9 mouse cellular contexts compared by ENCODE assay signal in the genomic region with DNA sequence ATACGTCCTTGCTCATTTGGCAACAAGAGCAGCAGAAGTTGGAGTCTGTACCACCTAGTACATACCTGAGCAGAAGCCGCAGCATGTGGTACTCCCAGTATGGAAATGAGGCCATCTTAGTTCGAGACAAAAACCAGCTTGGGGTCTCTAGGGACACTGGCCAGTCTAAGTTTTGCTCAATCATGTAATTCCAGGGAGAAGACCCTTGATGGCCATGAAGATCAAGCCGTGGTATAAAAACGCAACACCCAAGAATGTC. TPM values are rescaled to one million over a fixed set of nuclear protein-coding genes. Genes with fewer than 3 reads are reported as not detected.
A peak's percentile ranks its signal among the peaks of the same experiment; 100 is the strongest.
DNase-seq lines count a peak whose midpoint lies in the region; ATAC-seq and TF ChIP-seq lines count a peak whose summit lies in the region.
"Had no signal": no experiment of that assay in that cellular context is flagged by ENCODE, and none has a peak within 500 bp of the region (broad histone marks: within the 10 kb centered on the region; RNA-seq: fewer than 3 reads in every experiment).

No protein-coding gene starts in this region.

- no peak overlapping the region for H3K4me3 ChIP-seq in kidney, postnatal 0 days (replicated peaks; ENCODE audit: low read depth, low read length)
- peak overlapping the region; percentile 77 for H3K4me3 ChIP-seq in embryonic facial prominence, embryonic 14.5 days (ENCODE audit: low read depth, low read length)
- peak overlapping the region; percentile 67; the same call in 1 of the 2 replicates for H3K4me3 ChIP-seq in hindbrain, embryonic 12.5 days
- H3K4me3 ChIP-seq in midbrain, embryonic 16.5 days (ENCODE audit: low read depth, low read length) = peak overlapping the region; percentile 74; the same call in 1 of the 2 replicates

- no peak for ATAC-seq in kidney, postnatal 0 days (replicated peaks; ENCODE audit: low FRiP score, low read depth)
- ATAC-seq in embryonic facial prominence, embryonic 14.5 days (ENCODE audit: low read depth) = no peak
- no peak for ATAC-seq in hindbrain, embryonic 12.5 days (ENCODE audit: low FRiP score)
- ATAC-seq in midbrain, embryonic 16.5 days = no peak

- no peak for TF ChIP-seq CTCF in kidney, postnatal 0 days (IDR thresholded peaks at IDR 0.05; ENCODE audit: low read depth)

- no peaks in the 10 kb centered on the region for H3K9me3 ChIP-seq in kidney, postnatal 0 days (replicated peaks; ENCODE audit: low read length)
- H3K9me3 ChIP-seq in embryonic facial prominence, embryonic 14.5 days (ENCODE audit: control insufficient read depth, low read length) = no peaks in the 10 kb centered on the region
- no peaks in the 10 kb centered on the region for H3K9me3 ChIP-seq in hindbrain, embryonic 12.5 days (replicated peaks)
- H3K9me3 ChIP-seq in midbrain, embryonic 16.5 days (replicated peaks; ENCODE audit: control insufficient read depth, low read length, poor library complexity, severe bottlenecking) = no peaks in the 10 kb centered on the region

- WGBS in kidney, postnatal 0 days = 68% methylated on average over 5 of the region's 5 CpGs
- 75% methylated on average over 5 of the region's 5 CpGs for WGBS in embryonic facial prominence, embryonic 14.5 days
- WGBS in hindbrain, embryonic 12.5 days = 75% methylated on average over 5 of the region's 5 CpGs
- WGBS in midbrain, embryonic 16.5 days = 76% methylated on average over 5 of the region's 5 CpGs

- no peaks in the 10 kb centered on the region for H3K27me3 ChIP-seq in kidney, postnatal 0 days (ENCODE audit: insufficient read depth, low read length)
- H3K27me3 ChIP-seq in embryonic facial prominence, embryonic 14.5 days (replicated peaks; ENCODE audit: control insufficient read depth, insufficient read depth, low read length) = no peaks in the 10 kb centered on the region
- no peaks in the 10 kb centered on the region for H3K27me3 ChIP-seq in hindbrain, embryonic 12.5 days
- no peaks in the 10 kb centered on the region for H3K27me3 ChIP-seq in midbrain, embryonic 16.5 days (ENCODE audit: control insufficient read depth, insufficient read depth, low read depth, low read length)

- H3K27ac ChIP-seq in kidney, postnatal 0 days = no peak overlapping the region
- no peak overlapping the region for H3K27ac ChIP-seq in embryonic facial prominence, embryonic 14.5 days (replicated peaks; ENCODE audit: low read depth, low read length)
- 0 out of 2 replicates have a peak overlapping the region, but pooled peaks have one; percentile 3 for H3K27ac ChIP-seq in hindbrain, embryonic 12.5 days
- H3K27ac ChIP-seq in midbrain, embryonic 16.5 days (ENCODE audit: low read length) = no peak overlapping the region

- no peaks in the 10 kb centered on the region for H3K4me1 ChIP-seq in kidney, postnatal 0 days (replicated peaks; ENCODE audit: insufficient read depth, low read length)
- H3K4me1 ChIP-seq in embryonic facial prominence, embryonic 14.5 days (ENCODE audit: control insufficient read depth, insufficient read depth, low read length) = peaks cover 9% of the 10 kb centered on the region
- peaks cover 15% of the 10 kb centered on the region for H3K4me1 ChIP-seq in hindbrain, embryonic 12.5 days
- peaks cover 12% of the 10 kb centered on the region for H3K4me1 ChIP-seq in midbrain, embryonic 16.5 days (ENCODE audit: control insufficient read depth, insufficient read depth, low read length)

- DNase-seq in kidney, postnatal 0 days (ENCODE audit: low spot score) = no peak
- no peak for DNase-seq in kidney, adult 9 months
- no peak for DNase-seq in embryonic facial prominence, embryonic 14.5 days (ENCODE audit: low spot score)
- no peak for DNase-seq in MN1 (ENCODE audit: low spot score)
- DNase-seq in Muller cell, postnatal 12 days (ENCODE audit: inconsistent ontology term) = no peak
- no peak for DNase-seq in embryo, embryonic 9.5 days (ENCODE audit: extremely low spot score)
- DNase-seq: adrenal gland, postnatal 14 days had no signal

- peak overlapping the region; percentile 68; the same call in 1 of the 2 replicates for H3K4me2 ChIP-seq in kidney, postnatal 0 days (ENCODE audit: low read length)
- peak overlapping the region; percentile 78 for H3K4me2 ChIP-seq in embryonic facial prominence, embryonic 14.5 days (ENCODE audit: low read depth, low read length)
- peak overlapping the region; percentile 78 for H3K4me2 ChIP-seq in hindbrain, embryonic 12.5 days (replicated peaks)
- H3K4me2 ChIP-seq in midbrain, embryonic 16.5 days (ENCODE audit: low read length) = peak overlapping the region; percentile 86

- H3K9ac ChIP-seq in kidney, postnatal 0 days (ENCODE audit: low read depth, low read length) = no peak overlapping the region
- peak overlapping the region; percentile 81 for H3K9ac ChIP-seq in embryonic facial prominence, embryonic 14.5 days (ENCODE audit: low read depth, low read length)
- 0 out of 2 replicates have a peak overlapping the region, but pooled peaks have one; percentile 76 for H3K9ac ChIP-seq in hindbrain, embryonic 12.5 days
- H3K9ac ChIP-seq in midbrain, embryonic 16.5 days (ENCODE audit: low read depth, low read length) = no peak overlapping the region

- peaks cover 17% of the 10 kb centered on the region for H3K36me3 ChIP-seq in kidney, postnatal 0 days (ENCODE audit: insufficient read depth, low read length)
- peaks cover 41% of the 10 kb centered on the region for H3K36me3 ChIP-seq in embryonic facial prominence, embryonic 14.5 days (ENCODE audit: control insufficient read depth, insufficient read depth, low read length)
- H3K36me3 ChIP-seq in hindbrain, embryonic 12.5 days = peaks cover 32% of the 10 kb centered on the region
- peaks cover 10% of the 10 kb centered on the region for H3K36me3 ChIP-seq in midbrain, embryonic 16.5 days (ENCODE audit: control insufficient read depth, insufficient read depth, low read length)

RNA-seq across cellular contexts. Expression of a gene that starts 1.3 kb away (rescaled TPM):
- polyA plus RNA-seq in kidney, postnatal 0 days (2015; fragmentation: Nextera tagmentation; extraction: Ambion mirVana) = 10.2 TPM in 2 replicates
- 13.0 and 15.5 TPM in 2 replicates for polyA plus RNA-seq in embryonic facial prominence, embryonic 14.5 days (2014; fragmentation: Nextera tagmentation; extraction: Ambion mirVana)
- polyA plus RNA-seq in hindbrain, embryonic 12.5 days (2016; fragmentation: Nextera tagmentation; extraction: Ambion mirVana) = 18.9 and 19.3 TPM in 2 replicates
- polyA plus RNA-seq in midbrain, embryonic 16.5 days (2015; fragmentation: Nextera tagmentation; extraction: Ambion mirVana) = 42.0 and 43.0 TPM in 2 replicates

RNA-seq across cellular contexts. Expression of a gene that starts 16.5 kb away (rescaled TPM):
- polyA plus RNA-seq in kidney, postnatal 0 days (2015; fragmentation: Nextera tagmentation; extraction: Ambion mirVana) = 4.7 and 5.6 TPM in 2 replicates
- 5.7 and 7.1 TPM in 2 replicates for polyA plus RNA-seq in embryonic facial prominence, embryonic 14.5 days (2014; fragmentation: Nextera tagmentation; extraction: Ambion mirVana)
- 23.0 and 23.6 TPM in 2 replicates for polyA plus RNA-seq in hindbrain, embryonic 12.5 days (2016; fragmentation: Nextera tagmentation; extraction: Ambion mirVana)
- polyA plus RNA-seq in midbrain, embryonic 16.5 days (2015; fragmentation: Nextera tagmentation; extraction: Ambion mirVana) = 9.2 and 12.6 TPM in 2 replicates

Comparison
In these comparisons a context has a peak if more than half of its experiments do, and no peak if none do; other contexts are left out.
1. H3K9ac ChIP-seq: peak in embryonic facial prominence, embryonic 14.5 days (single experiment) and hindbrain, embryonic 12.5 days (single experiment); none in kidney, postnatal 0 days (single experiment) and midbrain, embryonic 16.5 days (single experiment).
2. Peak in every context shown above with its lines, with median percentiles within 50 percentile points of each other: H3K4me2 ChIP-seq.